Mouse (Mus musculus): ENCODE results near the gene Gm498.

Gm498 gene

GRCm38 (mm10) chr7:143866538-143866937 lies at the start of gene Gm498:
TSS of gene Gm498 (plus strand) at chr7:143866838.
- no peak for DNase-seq (ENCODE audit: extremely low read depth, insufficient read length, low spot score)

GRCm38 (mm10) chr7:143819201-143819600 lies 47.4 kb upstream of the Gm498 start:
- no peak for DNase-seq (ENCODE audit: extremely low read depth, insufficient read length, low spot score)

- no peak for DNase-seq (ENCODE audit: extremely low read depth, insufficient read length, low spot score)
These were observed 45.4 kb upstream of the Gm498 start for GRCm38 (mm10) chr7:143821241-143821640.

GRCm38 (mm10) chr7:143822375-143823265 lies 44.0 kb upstream of the Gm498 start, which contains the start of the genes Nadsyn1 and Dhcr7:
TSS of gene Nadsyn1 (minus strand) at chr7:143822849.
TSS of gene Dhcr7 (plus strand) at chr7:143823145.
- DNase-seq (ENCODE audit: extremely low read depth, insufficient read length, low spot score): peak; percentile 97

GRCm38 (mm10) chr7:143823266-143823605 lies 43.4 kb upstream of the Gm498 start:
- DNase-seq (ENCODE audit: extremely low read depth, insufficient read length, low spot score): no peak

GRCm38 (mm10) chr7:143826985-143827384 lies 39.7 kb upstream of the Gm498 start:
- no peak for DNase-seq (ENCODE audit: extremely low read depth, insufficient read length, low spot score)

- DNase-seq (ENCODE audit: extremely low read depth, insufficient read length, low spot score): peak; percentile 93
These were observed 36.9 kb upstream of the Gm498 start for GRCm38 (mm10) chr7:143829504-143830331.

- DNase-seq (ENCODE audit: extremely low read depth, insufficient read length, low spot score): no peak
These were observed 36.2 kb upstream of the Gm498 start for GRCm38 (mm10) chr7:143830399-143830798.

- DNase-seq (ENCODE audit: extremely low read depth, insufficient read length, low spot score): peak; percentile 65
These were observed 34.4 kb upstream of the Gm498 start for GRCm38 (mm10) chr7:143832196-143832595.

GRCm38 (mm10) chr7:143832611-143833010 lies 34.0 kb upstream of the Gm498 start:
- no peak for DNase-seq (ENCODE audit: extremely low read depth, insufficient read length, low spot score)

GRCm38 (mm10) chr7:143833581-143834190 lies 33.0 kb upstream of the Gm498 start:
- DNase-seq (ENCODE audit: extremely low read depth, insufficient read length, low spot score): no peak

- DNase-seq (ENCODE audit: extremely low read depth, insufficient read length, low spot score): no peak
These were observed 32.3 kb upstream of the Gm498 start for GRCm38 (mm10) chr7:143834316-143834715.

GRCm38 (mm10) chr7:143834972-143835371 lies 31.7 kb upstream of the Gm498 start:
- no peak for DNase-seq (ENCODE audit: extremely low read depth, insufficient read length, low spot score)

- no peak for DNase-seq (ENCODE audit: extremely low read depth, insufficient read length, low spot score)
These were observed 28.8 kb upstream of the Gm498 start for GRCm38 (mm10) chr7:143837705-143838358.

GRCm38 (mm10) chr7:143840121-143840520 lies 26.5 kb upstream of the Gm498 start:
- DNase-seq (ENCODE audit: extremely low read depth, insufficient read length, low spot score): no peak

- DNase-seq (ENCODE audit: extremely low read depth, insufficient read length, low spot score): no peak
These were observed 25.3 kb upstream of the Gm498 start for GRCm38 (mm10) chr7:143841301-143841700.

- no peak for DNase-seq (ENCODE audit: extremely low read depth, insufficient read length, low spot score)
These were observed 18.4 kb upstream of the Gm498 start for GRCm38 (mm10) chr7:143848127-143848767.

- no peak for DNase-seq (ENCODE audit: extremely low read depth, insufficient read length, low spot score)
These were observed 17.7 kb upstream of the Gm498 start for GRCm38 (mm10) chr7:143848768-143849482.

- DNase-seq (ENCODE audit: extremely low read depth, insufficient read length, low spot score): no peak
These were observed 2.2 kb downstream of the Gm498 start for GRCm38 (mm10) chr7:143868874-143869273.
